Mouse (Mus musculus): ENCODE data around the gene Marf1.

Marf1 gene

DNA sequence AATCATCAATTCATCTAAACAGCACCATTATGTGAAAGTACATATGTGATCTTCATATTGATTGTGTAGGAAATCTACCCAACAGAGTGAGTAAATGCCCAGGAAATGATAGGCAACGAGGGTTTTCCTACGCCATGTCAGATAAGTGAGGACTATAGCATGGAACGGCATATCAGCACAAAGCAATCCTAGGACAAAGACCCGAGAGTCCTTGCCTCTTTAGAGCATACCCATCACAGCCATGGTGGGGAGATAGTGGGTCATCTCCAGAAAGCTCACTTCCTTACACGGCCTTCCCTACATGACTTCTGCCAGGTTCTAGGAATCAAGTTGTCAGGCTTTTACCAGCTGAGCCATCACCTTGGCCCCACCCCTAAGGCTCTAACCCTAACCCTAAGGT lies 103.3 kb downstream of the Marf1 start:
- DNase-seq (ENCODE audit: low spot score) = no peak

Measured in adipocyte (in vitro differentiated cells).